Mouse (Mus musculus): Measurements from ENCODE around the gene Megf11. TPM values are rescaled to one million over a fixed set of nuclear protein-coding genes. Genes with fewer than 3 reads are reported as not detected.

Gene Megf11
- polyA plus RNA-seq, 1 experiment from 2014 or later = 0.92 TPM

DNA sequence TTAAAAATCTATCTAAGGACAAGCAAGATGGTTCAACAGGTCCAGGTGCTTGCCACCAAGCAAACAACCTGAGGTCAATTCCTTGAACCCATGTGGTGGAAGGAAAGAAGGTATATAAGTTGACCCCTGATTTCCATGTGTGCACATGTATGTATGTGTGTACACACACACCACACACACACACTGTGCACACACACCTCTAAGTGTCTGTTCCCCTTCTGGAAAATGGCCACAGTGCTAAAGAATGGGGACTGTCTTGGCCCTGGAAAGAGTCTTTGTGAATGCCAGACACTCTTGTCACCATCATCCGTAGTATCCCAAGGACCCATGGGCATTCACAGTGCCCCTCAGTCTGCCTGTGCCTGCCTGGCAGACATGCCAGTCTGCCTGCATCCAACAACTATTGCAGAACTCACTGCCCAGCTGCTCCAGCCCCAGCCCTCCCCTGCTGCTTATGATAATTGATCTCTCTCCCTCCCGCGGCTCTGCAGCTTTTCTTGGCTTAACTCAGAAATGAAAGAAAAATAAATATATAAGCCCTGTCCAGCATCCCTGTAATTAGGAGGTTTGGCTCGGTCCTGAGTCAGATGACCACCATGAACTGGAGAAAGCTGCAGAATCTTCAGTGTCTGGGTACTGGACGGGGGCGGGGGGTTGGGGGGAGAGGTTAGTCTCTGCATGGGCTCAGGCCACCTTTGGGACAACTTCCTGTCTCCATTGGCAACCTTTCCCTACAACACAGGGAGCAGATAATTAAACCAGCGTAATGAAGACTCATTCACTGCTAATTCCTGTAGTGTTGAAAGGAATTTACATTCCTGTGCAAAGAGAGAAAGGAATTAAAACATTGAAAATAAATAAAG, 226.9 kb downstream of the Megf11 start:
- Histone ChIP-seq H3K9ac (ENCODE audit: low read length) (no peak overlapping the region), H3K9me3 (ENCODE audit: control insufficient read depth, low read length) (no peaks in the 10 kb centered on the region), H3K36me3 (ENCODE audit: control insufficient read depth, insufficient read depth, low read length) (no peaks in the 10 kb centered on the region), H3K27me3 (ENCODE audit: control insufficient read depth, insufficient read depth, low read length) (no peaks in the 10 kb centered on the region), H3K4me1 (ENCODE audit: control insufficient read depth in 2 of 2, insufficient read depth in 2 of 2, low read length in 2 of 2) (no peaks in the 10 kb centered on the region), H3K4me2 (ENCODE audit: low read length) (no peak overlapping the region), H3K27ac (replicated peaks in 1 of 2; ENCODE audit: control insufficient read depth in 1 of 2, insufficient read depth in 1 of 2, low read depth in 2 of 2, low read length in 2 of 2) (no peak overlapping the region), H3K4me3 (ENCODE audit: control insufficient read depth in 1 of 2, insufficient read depth in 1 of 2, low read depth in 1 of 2, low read length in 2 of 2) (no peak overlapping the region)
- ATAC-seq (ENCODE audit: insufficient number of reproducible peaks, insufficient read depth, low FRiP score, low read depth) = no peak
- WGBS = 18% methylated on average over 7 of the region's 7 CpGs

DNA sequence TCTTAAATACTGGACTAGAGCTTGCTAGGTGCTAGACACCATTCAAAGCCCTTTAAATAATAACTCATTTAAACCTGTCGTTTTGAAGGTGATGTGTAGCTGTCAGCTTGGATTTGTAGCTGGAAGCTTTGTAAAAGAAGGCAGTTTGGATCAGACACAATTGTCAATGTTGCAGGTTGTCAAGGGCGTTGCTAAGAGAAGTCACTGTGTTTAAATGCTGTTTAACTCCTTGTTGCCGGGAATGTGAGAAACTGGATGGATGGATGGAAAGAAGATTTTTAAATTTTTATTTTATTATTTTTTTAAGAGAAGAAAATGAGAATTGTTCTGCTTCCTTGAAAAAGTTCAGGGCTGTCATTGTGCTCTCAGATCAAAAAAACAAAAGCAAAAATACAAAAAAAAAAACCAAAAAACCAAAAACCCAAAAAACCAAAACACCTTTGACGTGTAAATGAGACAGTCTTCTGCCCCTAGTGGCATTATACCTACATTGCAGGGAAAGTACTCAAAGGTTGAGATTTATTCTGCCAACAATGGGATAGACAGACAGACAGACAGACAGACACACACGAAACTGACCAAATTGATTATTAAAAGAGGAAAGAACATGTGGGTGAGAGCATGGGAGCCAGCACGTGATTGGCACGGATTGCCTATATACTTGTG, 227.7 kb downstream of the Megf11 start:
- 52% methylated on average over 7 of the region's 7 CpGs for WGBS
- no peaks in the 10 kb centered on the region for H3K9me3 ChIP-seq (ENCODE audit: control insufficient read depth, low read length)
- no peak overlapping the region for H3K4me3 ChIP-seq (ENCODE audit: control insufficient read depth in 1 of 2, insufficient read depth in 1 of 2, low read depth in 1 of 2, low read length in 2 of 2)
- H3K9ac ChIP-seq (ENCODE audit: low read length) = no peak overlapping the region
- H3K36me3 ChIP-seq (ENCODE audit: control insufficient read depth, insufficient read depth, low read length) = no peaks in the 10 kb centered on the region
- H3K4me2 ChIP-seq (ENCODE audit: low read length) = no peak overlapping the region
- H3K27me3 ChIP-seq (ENCODE audit: control insufficient read depth, insufficient read depth, low read length) = no peaks in the 10 kb centered on the region
- H3K27ac ChIP-seq (replicated peaks in 1 of 2; ENCODE audit: control insufficient read depth in 1 of 2, insufficient read depth in 1 of 2, low read depth in 2 of 2, low read length in 2 of 2) = no peak overlapping the region
- no peaks in the 10 kb centered on the region for H3K4me1 ChIP-seq (ENCODE audit: control insufficient read depth in 2 of 2, insufficient read depth in 2 of 2, low read length in 2 of 2)
- no peak for ATAC-seq (ENCODE audit: insufficient number of reproducible peaks, insufficient read depth, low FRiP score, low read depth)

DNA sequence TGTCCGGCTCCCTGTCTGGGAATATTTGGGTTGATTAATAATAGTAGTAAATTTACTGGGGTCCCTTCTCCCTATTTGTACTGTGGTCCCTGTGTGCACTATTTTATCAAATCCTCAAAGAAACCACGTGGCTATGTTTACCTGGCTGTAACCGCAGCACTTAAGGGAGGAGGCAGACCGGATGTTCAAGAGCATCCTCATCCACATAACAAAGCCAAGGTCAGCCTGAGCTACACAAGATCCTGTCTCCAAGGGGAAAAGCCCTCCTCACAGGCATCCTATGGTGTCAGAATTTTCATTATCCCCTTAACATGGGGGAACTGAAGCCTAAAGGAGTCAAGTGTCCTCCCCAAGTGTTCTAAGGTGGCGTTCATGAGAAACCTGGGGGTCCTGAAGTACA, 232.0 kb downstream of the Megf11 start:
- Histone ChIP-seq H3K4me3 (ENCODE audit: control insufficient read depth in 1 of 2, insufficient read depth in 1 of 2, low read depth in 1 of 2, low read length in 2 of 2) (no peak overlapping the region), H3K9ac (ENCODE audit: low read length) (no peak overlapping the region), H3K27me3 (ENCODE audit: control insufficient read depth, insufficient read depth, low read length) (no peaks in the 10 kb centered on the region), H3K9me3 (ENCODE audit: control insufficient read depth, low read length) (no peaks in the 10 kb centered on the region), H3K36me3 (ENCODE audit: control insufficient read depth, insufficient read depth, low read length) (no peaks in the 10 kb centered on the region), H3K4me1 (ENCODE audit: control insufficient read depth in 2 of 2, insufficient read depth in 2 of 2, low read length in 2 of 2) (no peaks in the 10 kb centered on the region), H3K4me2 (ENCODE audit: low read length) (no peak overlapping the region), H3K27ac (replicated peaks in 1 of 2; ENCODE audit: control insufficient read depth in 1 of 2, insufficient read depth in 1 of 2, low read depth in 2 of 2, low read length in 2 of 2) (no peak overlapping the region)
- ATAC-seq (ENCODE audit: insufficient number of reproducible peaks, insufficient read depth, low FRiP score, low read depth) = no peak
- 55% methylated on average over 5 of the region's 5 CpGs for WGBS

DNA sequence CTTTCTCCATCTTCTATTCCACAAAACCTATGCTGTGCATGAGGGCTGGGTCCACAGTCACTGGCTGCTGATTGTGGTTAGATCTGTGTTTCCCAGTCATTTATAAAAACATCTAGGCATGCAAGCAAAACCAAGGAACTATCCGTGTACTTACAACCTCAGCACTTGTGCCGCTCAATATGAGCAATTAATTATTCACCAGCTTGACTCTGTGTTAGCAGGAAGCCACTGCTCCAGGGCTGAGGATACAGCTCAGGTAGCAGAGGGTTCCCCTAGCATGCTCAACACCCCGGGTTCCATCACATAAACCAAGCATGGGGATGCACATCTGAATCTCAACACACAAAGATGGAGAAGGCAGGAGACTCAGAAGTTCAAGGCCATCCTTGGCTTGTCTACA, 233.0 kb downstream of the Megf11 start:
- H3K4me3 ChIP-seq (ENCODE audit: control insufficient read depth in 1 of 2, insufficient read depth in 1 of 2, low read depth in 1 of 2, low read length in 2 of 2) = no peak overlapping the region
- no peak overlapping the region for H3K4me2 ChIP-seq (ENCODE audit: low read length)
- no peaks in the 10 kb centered on the region for H3K36me3 ChIP-seq (ENCODE audit: control insufficient read depth, insufficient read depth, low read length)
- 73% methylated on average over 3 of the region's 3 CpGs for WGBS
- ATAC-seq (ENCODE audit: insufficient number of reproducible peaks, insufficient read depth, low FRiP score, low read depth) = no peak
- H3K27ac ChIP-seq (replicated peaks in 1 of 2; ENCODE audit: control insufficient read depth in 1 of 2, insufficient read depth in 1 of 2, low read depth in 2 of 2, low read length in 2 of 2) = no peak overlapping the region
- H3K4me1 ChIP-seq (ENCODE audit: control insufficient read depth in 2 of 2, insufficient read depth in 2 of 2, low read length in 2 of 2) = no peaks in the 10 kb centered on the region
- H3K9me3 ChIP-seq (ENCODE audit: control insufficient read depth, low read length) = no peaks in the 10 kb centered on the region
- no peaks in the 10 kb centered on the region for H3K27me3 ChIP-seq (ENCODE audit: control insufficient read depth, insufficient read depth, low read length)
- H3K9ac ChIP-seq (ENCODE audit: low read length) = no peak overlapping the region

DNA sequence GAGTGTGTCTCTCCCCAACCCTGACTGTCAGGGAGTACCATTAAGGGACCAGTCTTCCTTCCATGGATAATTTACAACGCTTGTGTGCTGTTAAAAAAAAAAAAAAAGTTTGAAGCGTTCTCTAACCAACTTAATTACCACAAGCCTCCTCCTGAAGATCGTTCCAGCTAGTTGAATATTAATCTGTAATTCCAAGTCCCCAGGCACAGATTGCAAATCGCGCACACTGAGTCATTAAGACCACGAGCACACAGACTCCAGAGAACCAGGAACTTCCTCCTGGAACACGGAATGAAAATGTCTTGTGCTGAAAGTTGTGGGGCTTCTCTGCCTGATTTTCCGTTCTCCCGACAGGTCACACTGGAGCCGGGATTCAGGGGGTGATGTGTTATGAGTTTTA, 234.0 kb downstream of the Megf11 start:
- no peak overlapping the region for H3K9ac ChIP-seq (ENCODE audit: low read length)
- 77% methylated on average over 10 of the region's 10 CpGs for WGBS

DNA sequence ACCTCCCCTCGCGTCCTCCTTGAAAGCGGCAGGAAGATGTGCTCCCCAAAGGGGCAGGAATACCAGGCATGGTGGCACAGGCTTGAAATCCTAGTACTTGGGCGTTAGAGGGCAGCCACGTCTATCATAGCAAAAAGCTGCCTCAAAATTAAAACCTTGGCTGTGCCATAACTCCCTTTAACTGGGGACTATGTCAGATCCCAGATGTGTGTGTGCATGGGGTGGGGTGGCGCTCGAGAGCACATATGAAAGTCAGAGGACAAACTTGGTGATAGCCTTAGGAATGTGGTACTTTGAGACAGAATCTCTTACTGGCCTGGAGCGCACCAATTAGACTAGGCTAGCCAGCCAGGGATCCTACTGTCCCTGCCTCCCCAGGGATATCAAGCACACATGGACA, 235.2 kb downstream of the Megf11 start:
- Histone ChIP-seq H3K9me3 (ENCODE audit: control insufficient read depth, low read length) (no peaks in the 10 kb centered on the region), H3K4me3 (ENCODE audit: control insufficient read depth in 1 of 2, insufficient read depth in 1 of 2, low read depth in 1 of 2, low read length in 2 of 2) (no peak overlapping the region), H3K27me3 (ENCODE audit: control insufficient read depth, insufficient read depth, low read length) (no peaks in the 10 kb centered on the region), H3K36me3 (ENCODE audit: control insufficient read depth, insufficient read depth, low read length) (no peaks in the 10 kb centered on the region), H3K4me1 (ENCODE audit: control insufficient read depth in 2 of 2, insufficient read depth in 2 of 2, low read length in 2 of 2) (no peaks in the 10 kb centered on the region), H3K4me2 (ENCODE audit: low read length) (no peak overlapping the region), H3K9ac (ENCODE audit: low read length) (no peak overlapping the region), H3K27ac (replicated peaks in 1 of 2; ENCODE audit: control insufficient read depth in 1 of 2, insufficient read depth in 1 of 2, low read depth in 2 of 2, low read length in 2 of 2) (no peak overlapping the region)
- no peak for ATAC-seq (ENCODE audit: insufficient number of reproducible peaks, insufficient read depth, low FRiP score, low read depth)
- WGBS = 60% methylated on average over 8 of the region's 8 CpGs

More for the DNA sequence above, 234.0 kb downstream of the Megf11 start:
- Histone ChIP-seq H3K9me3 (ENCODE audit: control insufficient read depth, low read length) (no peaks in the 10 kb centered on the region), H3K27ac (replicated peaks in 1 of 2; ENCODE audit: control insufficient read depth in 1 of 2, insufficient read depth in 1 of 2, low read depth in 2 of 2, low read length in 2 of 2) (no peak overlapping the region), H3K36me3 (ENCODE audit: control insufficient read depth, insufficient read depth, low read length) (no peaks in the 10 kb centered on the region), H3K4me2 (ENCODE audit: low read length) (no peak overlapping the region), H3K4me3 (ENCODE audit: control insufficient read depth in 1 of 2, insufficient read depth in 1 of 2, low read depth in 1 of 2, low read length in 2 of 2) (no peak overlapping the region), H3K27me3 (ENCODE audit: control insufficient read depth, insufficient read depth, low read length) (no peaks in the 10 kb centered on the region), H3K4me1 (ENCODE audit: control insufficient read depth in 2 of 2, insufficient read depth in 2 of 2, low read length in 2 of 2) (no peaks in the 10 kb centered on the region)
- no peak for ATAC-seq (ENCODE audit: insufficient number of reproducible peaks, insufficient read depth, low FRiP score, low read depth)

DNA sequence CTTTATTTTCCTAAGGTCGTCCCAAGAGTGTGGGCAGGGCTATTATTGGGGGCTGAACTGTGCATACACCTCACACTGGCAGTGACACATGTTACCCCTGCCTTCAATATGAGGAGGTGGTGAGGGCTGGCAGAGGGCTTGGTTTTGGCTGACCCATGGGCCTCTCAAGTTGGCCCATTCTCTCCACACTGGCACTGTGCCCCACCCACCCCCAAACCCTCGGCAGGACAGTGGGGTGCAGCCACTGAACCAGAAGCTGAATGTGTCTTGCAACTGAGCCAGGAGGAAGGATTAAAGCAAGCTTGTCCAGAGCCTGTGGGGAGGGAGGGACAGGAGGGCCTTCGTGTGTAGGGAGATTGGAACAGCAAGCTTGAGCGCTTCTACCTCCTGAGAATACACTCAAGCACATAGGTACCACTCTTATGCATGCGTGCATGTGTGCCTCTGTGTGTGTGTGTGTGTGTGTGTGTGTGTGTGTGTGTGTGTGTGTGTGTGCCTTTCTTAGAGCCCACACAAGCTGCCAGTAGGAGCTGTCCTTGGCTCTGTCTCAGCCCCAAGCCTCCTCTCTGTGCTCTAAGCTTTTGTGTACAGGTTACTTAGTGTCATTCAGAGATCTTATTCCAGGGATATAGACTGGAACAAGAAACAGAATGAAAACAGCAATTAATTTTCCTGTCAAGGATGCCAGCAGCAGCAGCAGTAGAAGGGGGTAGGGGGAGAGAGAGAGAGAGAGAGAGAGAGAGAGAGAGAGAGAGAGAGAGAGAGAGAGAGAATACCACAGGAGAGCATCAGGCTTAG, 236.3 kb downstream of the Megf11 start:
- H3K4me3 ChIP-seq (ENCODE audit: control insufficient read depth in 1 of 2, insufficient read depth in 1 of 2, low read depth in 1 of 2, low read length in 2 of 2) = no peak overlapping the region
- no peaks in the 10 kb centered on the region for H3K36me3 ChIP-seq (ENCODE audit: control insufficient read depth, insufficient read depth, low read length)
- H3K4me1 ChIP-seq (ENCODE audit: control insufficient read depth in 2 of 2, insufficient read depth in 2 of 2, low read length in 2 of 2) = no peaks in the 10 kb centered on the region
- H3K27me3 ChIP-seq (ENCODE audit: control insufficient read depth, insufficient read depth, low read length) = no peaks in the 10 kb centered on the region
- no peak for ATAC-seq (ENCODE audit: insufficient number of reproducible peaks, insufficient read depth, low FRiP score, low read depth)
- 59% methylated on average over 5 of the region's 5 CpGs for WGBS
- H3K4me2 ChIP-seq (ENCODE audit: low read length) = no peak overlapping the region
- no peak overlapping the region for H3K27ac ChIP-seq (replicated peaks in 1 of 2; ENCODE audit: control insufficient read depth in 1 of 2, insufficient read depth in 1 of 2, low read depth in 2 of 2, low read length in 2 of 2)
- H3K9me3 ChIP-seq (ENCODE audit: control insufficient read depth, low read length) = no peaks in the 10 kb centered on the region
- no peak overlapping the region for H3K9ac ChIP-seq (ENCODE audit: low read length)

Data from heart, embryonic 14.5 days (tissue).